Comparison of ENCODE assay signal across 25 mouse cellular contexts in genomic region chr10:97452886-97453285, GRCm38 (mm10). TPM values are rescaled to one million over a fixed set of nuclear protein-coding genes. Genes with fewer than 3 reads are reported as not detected.
DNase-seq lines count a peak whose midpoint lies in the region; ATAC-seq and TF ChIP-seq lines count a peak whose summit lies in the region.
"Had no signal": no experiment of that assay in that cellular context is flagged by ENCODE, and none has a peak within 500 bp of the region (broad histone marks: within the 10 kb centered on the region; RNA-seq: fewer than 3 reads in every experiment).

No protein-coding gene starts in this region.

- no peak overlapping the region for H3K4me3 ChIP-seq in hindbrain, embryonic 14.5 days (replicated peaks; ENCODE audit: low read length)
- H3K4me3 ChIP-seq in hindbrain, embryonic 13.5 days: no peak overlapping the region
- H3K4me3 ChIP-seq in kidney, embryonic 16.5 days (ENCODE audit: low read length): no peak overlapping the region
- no peak overlapping the region for H3K4me3 ChIP-seq in neural tube, embryonic 13.5 days
- no peak overlapping the region for H3K4me3 ChIP-seq in stomach, postnatal 0 days (ENCODE audit: low read depth, low read length)
- H3K4me3 ChIP-seq: embryonic facial prominence, embryonic 10.5 days; embryonic facial prominence, embryonic 13.5 days; erythroblast, embryonic 14.5 days; forebrain, embryonic 12.5 days; forebrain, embryonic 15.5 days; heart, embryonic 13.5 days; hindbrain, embryonic 12.5 days had no signal

- WGBS in hindbrain, embryonic 14.5 days: 51% methylated on average over 1 of the region's 1 CpGs
- WGBS in hindbrain, embryonic 13.5 days: 51% methylated on average over 1 of the region's 1 CpGs
- 38% methylated on average over 1 of the region's 1 CpGs for WGBS in kidney, embryonic 16.5 days
- 42% methylated on average over 1 of the region's 1 CpGs for WGBS in neural tube, embryonic 13.5 days
- 71% methylated on average over 1 of the region's 1 CpGs for WGBS in stomach, postnatal 0 days

- no peak for TF ChIP-seq CTCF in stomach, postnatal 0 days (IDR thresholded peaks at IDR 0.05; ENCODE audit: low read depth)

- DNase-seq in hindbrain, embryonic 14.5 days (ENCODE audit: low spot score): no peak
- DNase-seq in kidney, postnatal 4 days: no peak
- no peak for DNase-seq in neural tube, embryonic 10.5 days (ENCODE audit: extremely low spot score, low spot score)
- DNase-seq in retina, postnatal 1 day: peak; percentile 47
- no peak for DNase-seq in stomach, postnatal 0 days (ENCODE audit: low spot score)
- DNase-seq: adrenal gland, postnatal 10 days; adrenal gland, postnatal 36 days; cerebellum, adult 18-20 months; cerebellum, adult 9-10 months; gastrocnemius, postnatal 25 days; heart, adult 18-20 months; heart, postnatal 14 days; heart, postnatal 4 days had no signal

- H3K9me3 ChIP-seq in hindbrain, embryonic 14.5 days (ENCODE audit: control insufficient read depth, low read length): no peaks in the 10 kb centered on the region
- H3K9me3 ChIP-seq in hindbrain, embryonic 13.5 days: no peaks in the 10 kb centered on the region
- H3K9me3 ChIP-seq in kidney, embryonic 16.5 days (ENCODE audit: low read length): no peaks in the 10 kb centered on the region
- no peaks in the 10 kb centered on the region for H3K9me3 ChIP-seq in neural tube, embryonic 13.5 days
- no peaks in the 10 kb centered on the region for H3K9me3 ChIP-seq in stomach, postnatal 0 days (ENCODE audit: control insufficient read depth, low read length)
- H3K9me3 ChIP-seq: embryonic facial prominence, embryonic 10.5 days; embryonic facial prominence, embryonic 13.5 days; forebrain, embryonic 12.5 days; forebrain, embryonic 15.5 days; heart, embryonic 13.5 days; hindbrain, embryonic 12.5 days had no signal

- ATAC-seq in hindbrain, embryonic 14.5 days (ENCODE audit: low FRiP score): no peak
- no peak for ATAC-seq in hindbrain, embryonic 13.5 days (ENCODE audit: low FRiP score)
- ATAC-seq in kidney, embryonic 16.5 days (ENCODE audit: low FRiP score, low TSS enrichment): peak; percentile 84
- ATAC-seq in neural tube, embryonic 13.5 days (ENCODE audit: low read depth): peak; percentile 43; the same call in 1 of the 2 replicates
- ATAC-seq in stomach, postnatal 0 days (ENCODE audit: low FRiP score, low TSS enrichment): no peak
- ATAC-seq: activated CD4-positive, CD25-positive, alpha-beta regulatory T cell, adult 4 months; CD4-positive, CD25-positive, alpha-beta regulatory T cell, adult 4 months; forebrain, embryonic 15.5 days had no signal

- H3K9ac ChIP-seq in hindbrain, embryonic 14.5 days: no peak overlapping the region
- H3K9ac ChIP-seq in hindbrain, embryonic 13.5 days: no peak overlapping the region
- no peak overlapping the region for H3K9ac ChIP-seq in kidney, embryonic 16.5 days (replicated peaks; ENCODE audit: low read length)
- no peak overlapping the region for H3K9ac ChIP-seq in neural tube, embryonic 13.5 days
- no peak overlapping the region for H3K9ac ChIP-seq in stomach, postnatal 0 days (ENCODE audit: low read length)
- H3K9ac ChIP-seq: embryonic facial prominence, embryonic 13.5 days; forebrain, embryonic 12.5 days; forebrain, embryonic 15.5 days; heart, embryonic 13.5 days; hindbrain, embryonic 12.5 days had no signal

- H3K36me3 ChIP-seq in hindbrain, embryonic 14.5 days (replicated peaks; ENCODE audit: control insufficient read depth, insufficient read depth): no peaks in the 10 kb centered on the region
- no peaks in the 10 kb centered on the region for H3K36me3 ChIP-seq in hindbrain, embryonic 13.5 days
- H3K36me3 ChIP-seq in kidney, embryonic 16.5 days (ENCODE audit: insufficient read depth, low read length): no peaks in the 10 kb centered on the region
- no peaks in the 10 kb centered on the region for H3K36me3 ChIP-seq in neural tube, embryonic 13.5 days
- H3K36me3 ChIP-seq in stomach, postnatal 0 days (ENCODE audit: control insufficient read depth, insufficient read depth, low read length): no peaks in the 10 kb centered on the region
- H3K36me3 ChIP-seq: embryonic facial prominence, embryonic 10.5 days; embryonic facial prominence, embryonic 13.5 days; forebrain, embryonic 12.5 days; forebrain, embryonic 15.5 days; heart, embryonic 13.5 days; hindbrain, embryonic 12.5 days had no signal

- TF ChIP-seq EP300 in stomach, postnatal 0 days (optimal IDR thresholded peaks at IDR 0.05): no peak

- no peaks in the 10 kb centered on the region for H3K27me3 ChIP-seq in hindbrain, embryonic 14.5 days (ENCODE audit: control insufficient read depth, insufficient read depth, low read length)
- H3K27me3 ChIP-seq in hindbrain, embryonic 13.5 days: no peaks in the 10 kb centered on the region
- H3K27me3 ChIP-seq in kidney, embryonic 16.5 days (ENCODE audit: insufficient read depth, low read length): no peaks in the 10 kb centered on the region
- H3K27me3 ChIP-seq in neural tube, embryonic 13.5 days: no peaks in the 10 kb centered on the region
- H3K27me3 ChIP-seq in stomach, postnatal 0 days (ENCODE audit: control insufficient read depth, insufficient read depth, low read length): no peaks in the 10 kb centered on the region
- H3K27me3 ChIP-seq: embryonic facial prominence, embryonic 13.5 days; forebrain, embryonic 12.5 days; forebrain, embryonic 15.5 days; heart, embryonic 13.5 days; hindbrain, embryonic 12.5 days had no signal

- no peak overlapping the region for H3K4me2 ChIP-seq in hindbrain, embryonic 14.5 days (replicated peaks)
- H3K4me2 ChIP-seq in hindbrain, embryonic 13.5 days: no peak overlapping the region
- H3K4me2 ChIP-seq in kidney, embryonic 16.5 days (replicated peaks; ENCODE audit: low read depth, low read length): no peak overlapping the region
- H3K4me2 ChIP-seq in neural tube, embryonic 13.5 days: no peak overlapping the region
- H3K4me2 ChIP-seq in stomach, postnatal 0 days (replicated peaks; ENCODE audit: low read depth): no peak overlapping the region
- H3K4me2 ChIP-seq: embryonic facial prominence, embryonic 13.5 days; forebrain, embryonic 12.5 days; forebrain, embryonic 15.5 days; heart, embryonic 13.5 days; hindbrain, embryonic 12.5 days had no signal

- peaks cover 3% of the 10 kb centered on the region; the same call in 1 of the 2 replicates for H3K4me1 ChIP-seq in hindbrain, embryonic 14.5 days (replicated peaks; ENCODE audit: control insufficient read depth, insufficient read depth, low read length)
- H3K4me1 ChIP-seq in hindbrain, embryonic 13.5 days (replicated peaks): peaks cover 4% of the 10 kb centered on the region; the same call in 1 of the 2 replicates
- H3K4me1 ChIP-seq in kidney, embryonic 16.5 days (ENCODE audit: insufficient read depth, low read length): peaks cover 8% of the 10 kb centered on the region; the same call in 1 of the 2 replicates
- peaks cover 4% of the 10 kb centered on the region; the same call in 1 of the 2 replicates for H3K4me1 ChIP-seq in neural tube, embryonic 13.5 days (replicated peaks)
- no peaks in the 10 kb centered on the region for H3K4me1 ChIP-seq in stomach, postnatal 0 days (replicated peaks; ENCODE audit: control insufficient read depth, insufficient read depth)
- H3K4me1 ChIP-seq: embryonic facial prominence, embryonic 13.5 days; forebrain, embryonic 15.5 days; heart, embryonic 13.5 days; hindbrain, embryonic 12.5 days had no signal

- H3K27ac ChIP-seq in hindbrain, embryonic 14.5 days: 0 out of 2 replicates have a peak overlapping the region, but pooled peaks have one; percentile 27
- no peak overlapping the region for H3K27ac ChIP-seq in hindbrain, embryonic 13.5 days
- 0 out of 2 replicates have a peak overlapping the region, but pooled peaks have one; percentile 4 for H3K27ac ChIP-seq in kidney, embryonic 16.5 days (ENCODE audit: low read length)
- no peak overlapping the region for H3K27ac ChIP-seq in neural tube, embryonic 13.5 days (replicated peaks)
- no peak overlapping the region for H3K27ac ChIP-seq in stomach, postnatal 0 days (replicated peaks)
- H3K27ac ChIP-seq: embryonic facial prominence, embryonic 10.5 days; embryonic facial prominence, embryonic 13.5 days; forebrain, embryonic 12.5 days; forebrain, embryonic 15.5 days; heart, embryonic 13.5 days; hindbrain, embryonic 12.5 days had no signal

RNA-seq across cellular contexts. Expression of gene Dcn, which starts 26.5 kb away (rescaled TPM):
- polyA plus RNA-seq in hindbrain, embryonic 14.5 days (2014; fragmentation: Nextera tagmentation; extraction: Ambion mirVana): 113 and 139 TPM in 2 replicates
- polyA plus RNA-seq in hindbrain, embryonic 13.5 days (2015; fragmentation: Nextera tagmentation; extraction: Ambion mirVana): 92.2 and 94.0 TPM in 2 replicates
- polyA plus RNA-seq in kidney, embryonic 16.5 days (2015; fragmentation: Nextera tagmentation; extraction: Ambion mirVana): 236 and 276 TPM in 2 replicates
- 142 and 150 TPM in 2 replicates for polyA plus RNA-seq in neural tube, embryonic 13.5 days (2015; fragmentation: Nextera tagmentation; extraction: Ambion mirVana)
- 589 and 601 TPM in 2 replicates for polyA plus RNA-seq in stomach, postnatal 0 days (2015; fragmentation: Nextera tagmentation; extraction: Ambion mirVana)
- polyA plus RNA-seq: activated CD4-positive, CD25-positive, alpha-beta regulatory T cell, adult 4 months; CD4-positive, CD25-positive, alpha-beta regulatory T cell, adult 4 months; erythroblast, embryonic 14.5 days had no signal

Comparison
In these comparisons a context has a peak if more than half of its experiments do, and no peak if none do; other contexts are left out.
1. H3K27ac ChIP-seq: peak in hindbrain, embryonic 14.5 days (single experiment) and kidney, embryonic 16.5 days (single experiment); none in hindbrain, embryonic 13.5 days (single experiment), neural tube, embryonic 13.5 days (single experiment) and stomach, postnatal 0 days (single experiment).
2. ATAC-seq: peak in kidney, embryonic 16.5 days (single experiment) and neural tube, embryonic 13.5 days (single experiment); none in hindbrain, embryonic 14.5 days (single experiment), hindbrain, embryonic 13.5 days (single experiment) and stomach, postnatal 0 days (single experiment).